Comparison of ENCODE assay signal across 8 mouse cellular contexts in genomic region chr9:75683426-75684191, GRCm38 (mm10). TPM values are rescaled to one million over a fixed set of nuclear protein-coding genes. Genes with fewer than 3 reads are reported as not detected.
A peak's percentile ranks its signal among the peaks of the same experiment; 100 is the strongest.
DNase-seq lines count a peak whose midpoint lies in the region; ATAC-seq and TF ChIP-seq lines count a peak whose summit lies in the region.
"Had no signal": no experiment of that assay in that cellular context is flagged by ENCODE, and none has a peak within 500 bp of the region (broad histone marks: within the 10 kb centered on the region; RNA-seq: fewer than 3 reads in every experiment).

Scg3 (minus strand) TSS chr9:75684056.

- no peak within 1 kb of the TSS for H3K27ac ChIP-seq in embryonic facial prominence, embryonic 13.5 days
- no peak within 1 kb of the TSS for H3K27ac ChIP-seq in heart, embryonic 11.5 days (ENCODE audit: low read depth, low read length)
- H3K27ac ChIP-seq in kidney, embryonic 14.5 days (ENCODE audit: low read depth, low read length), result no peak within 1 kb of the TSS
- no peak within 1 kb of the TSS for H3K27ac ChIP-seq in limb, embryonic 12.5 days
- peak within 1 kb of the TSS; percentile 91 for H3K27ac ChIP-seq in midbrain, postnatal 0 days (ENCODE audit: low read depth, low read length)
- H3K27ac ChIP-seq: macrophage had no signal

- no peaks in the 10 kb centered on the region for H3K36me3 ChIP-seq in embryonic facial prominence, embryonic 13.5 days
- H3K36me3 ChIP-seq in heart, embryonic 11.5 days (ENCODE audit: control insufficient read depth, insufficient read depth, low read length), result no peaks in the 10 kb centered on the region
- H3K36me3 ChIP-seq in kidney, embryonic 14.5 days (ENCODE audit: control insufficient read depth, insufficient read depth, low read length), result no peaks in the 10 kb centered on the region
- H3K36me3 ChIP-seq in limb, embryonic 12.5 days, result no peaks in the 10 kb centered on the region
- peaks cover 7% of the 10 kb centered on the region; the same call in 1 of the 2 replicates for H3K36me3 ChIP-seq in midbrain, postnatal 0 days (ENCODE audit: insufficient read depth, low read length)

- H3K4me3 ChIP-seq in embryonic facial prominence, embryonic 13.5 days, result peak within 1 kb of the TSS; percentile 34
- H3K4me3 ChIP-seq in heart, embryonic 11.5 days (ENCODE audit: low read depth, low read length), result peak within 1 kb of the TSS; percentile 34
- peak within 1 kb of the TSS; percentile 21 for H3K4me3 ChIP-seq in kidney, embryonic 14.5 days (ENCODE audit: low read length)
- peak within 1 kb of the TSS; percentile 29 for H3K4me3 ChIP-seq in limb, embryonic 12.5 days (replicated peaks)
- peak within 1 kb of the TSS; percentile 78 for H3K4me3 ChIP-seq in midbrain, postnatal 0 days (ENCODE audit: low read depth, low read length)

- 7% methylated on average over 42 of the region's 42 CpGs for WGBS in embryonic facial prominence, embryonic 13.5 days
- WGBS in heart, embryonic 11.5 days (ENCODE audit: insufficient replicate concordance), result 9% methylated on average over 42 of the region's 42 CpGs
- 7% methylated on average over 42 of the region's 42 CpGs for WGBS in kidney, embryonic 14.5 days
- WGBS in limb, embryonic 12.5 days, result 10% methylated on average over 42 of the region's 42 CpGs
- WGBS in midbrain, postnatal 0 days, result 4% methylated on average over 42 of the region's 42 CpGs

- peaks cover 5% of the 10 kb centered on the region; the same call in 1 of the 2 replicates for H3K27me3 ChIP-seq in embryonic facial prominence, embryonic 13.5 days
- H3K27me3 ChIP-seq in heart, embryonic 11.5 days (ENCODE audit: control insufficient read depth, insufficient read depth, low read length), result peaks cover 3% of the 10 kb centered on the region; the same call in 1 of the 2 replicates
- H3K27me3 ChIP-seq in kidney, embryonic 14.5 days (ENCODE audit: control insufficient read depth, insufficient read depth, low read length), result no peaks in the 10 kb centered on the region
- no peaks in the 10 kb centered on the region; the same call in 1 of the 2 replicates for H3K27me3 ChIP-seq in limb, embryonic 12.5 days
- no peaks in the 10 kb centered on the region for H3K27me3 ChIP-seq in midbrain, postnatal 0 days (ENCODE audit: insufficient read depth, low read length)

- peak; percentile 89 for DNase-seq in brain, embryonic 18.5 days (ENCODE audit: low read depth, low spot score)
- DNase-seq in midbrain, postnatal 0 days (ENCODE audit: low spot score), result peak; percentile 97
- DNase-seq in telencephalon, adult 2 months (ENCODE audit: low read depth, low spot score), result peak; percentile 94

- ATAC-seq in embryonic facial prominence, embryonic 13.5 days (ENCODE audit: insufficient number of reproducible peaks, insufficient read depth, low FRiP score, low TSS enrichment, low read depth), result peak; percentile 91; the same call in 1 of the 2 replicates
- peak; percentile 65; the same call in 1 of the 2 replicates for ATAC-seq in heart, embryonic 11.5 days (replicated peaks; ENCODE audit: insufficient number of reproducible peaks, low FRiP score, low TSS enrichment)
- ATAC-seq in kidney, embryonic 14.5 days (ENCODE audit: low FRiP score, low TSS enrichment), result peak; percentile 97
- peak; percentile 86 for ATAC-seq in limb, embryonic 12.5 days (ENCODE audit: insufficient number of reproducible peaks, insufficient read depth, low FRiP score, low TSS enrichment, low read depth)
- peak; percentile 99 for ATAC-seq in midbrain, postnatal 0 days (ENCODE audit: low FRiP score)

- no peaks in the 10 kb centered on the region for H3K9me3 ChIP-seq in embryonic facial prominence, embryonic 13.5 days
- no peaks in the 10 kb centered on the region for H3K9me3 ChIP-seq in heart, embryonic 11.5 days (replicated peaks; ENCODE audit: control insufficient read depth, low read length)
- no peaks in the 10 kb centered on the region for H3K9me3 ChIP-seq in kidney, embryonic 14.5 days (ENCODE audit: control insufficient read depth, low read length)
- no peaks in the 10 kb centered on the region for H3K9me3 ChIP-seq in limb, embryonic 12.5 days
- H3K9me3 ChIP-seq in midbrain, postnatal 0 days (ENCODE audit: low read length), result no peaks in the 10 kb centered on the region

- peak within 1 kb of the TSS; percentile 66 for H3K4me2 ChIP-seq in embryonic facial prominence, embryonic 13.5 days
- H3K4me2 ChIP-seq in heart, embryonic 11.5 days, result peak within 1 kb of the TSS; percentile 63
- peak within 1 kb of the TSS; percentile 46 for H3K4me2 ChIP-seq in kidney, embryonic 14.5 days (replicated peaks; ENCODE audit: low read depth, low read length)
- peak within 1 kb of the TSS; percentile 57 for H3K4me2 ChIP-seq in limb, embryonic 12.5 days
- H3K4me2 ChIP-seq in midbrain, postnatal 0 days (ENCODE audit: low read depth, low read length, poor library complexity, severe bottlenecking), result peak within 1 kb of the TSS; percentile 54

- no peak for TF ChIP-seq CTCF in midbrain, postnatal 0 days (IDR thresholded peaks at IDR 0.05)

- peaks cover 7% of the 10 kb centered on the region for H3K4me1 ChIP-seq in embryonic facial prominence, embryonic 13.5 days
- H3K4me1 ChIP-seq in heart, embryonic 11.5 days (ENCODE audit: control insufficient read depth, insufficient read depth, low read length), result no peaks in the 10 kb centered on the region
- no peaks in the 10 kb centered on the region for H3K4me1 ChIP-seq in kidney, embryonic 14.5 days (ENCODE audit: control insufficient read depth, insufficient read depth, low read length)
- H3K4me1 ChIP-seq in limb, embryonic 12.5 days (replicated peaks), result peaks cover 6% of the 10 kb centered on the region; the same call in 1 of the 2 replicates
- peaks cover 2% of the 10 kb centered on the region; the same call in 1 of the 2 replicates for H3K4me1 ChIP-seq in midbrain, postnatal 0 days (ENCODE audit: insufficient read depth, low read length)

- H3K9ac ChIP-seq in embryonic facial prominence, embryonic 13.5 days, result no peak within 1 kb of the TSS
- H3K9ac ChIP-seq in heart, embryonic 11.5 days (ENCODE audit: low read depth, low read length), result no peak within 1 kb of the TSS
- no peak within 1 kb of the TSS for H3K9ac ChIP-seq in kidney, embryonic 14.5 days (ENCODE audit: low read depth, low read length)
- no peak within 1 kb of the TSS for H3K9ac ChIP-seq in limb, embryonic 12.5 days (replicated peaks)
- H3K9ac ChIP-seq in midbrain, postnatal 0 days (replicated peaks; ENCODE audit: low read length, poor library complexity, severe bottlenecking), result peak within 1 kb of the TSS; percentile 86

RNA-seq across cellular contexts. Expression of gene Scg3, which starts in this region (rescaled TPM):
- polyA plus RNA-seq in embryonic facial prominence, embryonic 13.5 days (2015; fragmentation: Nextera tagmentation; extraction: Ambion mirVana), result 1.8 and 2.2 TPM in 2 replicates
- 0.30 and 0.33 TPM in 2 replicates for polyA plus RNA-seq in heart, embryonic 11.5 days (2014; fragmentation: Nextera tagmentation; extraction: Ambion mirVana)
- polyA plus RNA-seq in kidney, embryonic 14.5 days (2014; fragmentation: Nextera tagmentation; extraction: Ambion mirVana), result 0.26 and 0.35 TPM in 2 replicates
- polyA plus RNA-seq in limb, embryonic 12.5 days (2016; fragmentation: Nextera tagmentation; extraction: Ambion mirVana), result 0.13 and 0.78 TPM in 2 replicates
- total RNA-seq in midbrain, postnatal 0 days (2014; rRNA removed), result 115 and 126 TPM in 2 replicates
- polyA plus RNA-seq in midbrain, postnatal 0 days (2015; fragmentation: Nextera tagmentation; extraction: Ambion mirVana), result 125 and 139 TPM in 2 replicates
- polyA plus RNA-seq: macrophage had no signal

Comparison
In these comparisons a context has a peak if more than half of its experiments do, and no peak if none do; other contexts are left out.
1. RNA of gene Scg3 (polyA plus RNA-seq): 125 to 139 TPM in midbrain, postnatal 0 days; 1.8 to 2.2 TPM in embryonic facial prominence, embryonic 13.5 days, 0.13 to 0.78 TPM in limb, embryonic 12.5 days, 0.26 to 0.35 TPM in kidney, embryonic 14.5 days and 0.30 to 0.33 TPM in heart, embryonic 11.5 days; every median in the first group is over 10 times any median in the second.
2. Peak in ATAC-seq, H3K4me3 ChIP-seq and H3K4me2 ChIP-seq in heart, embryonic 11.5 days; RNA of the gene not detected or under 1 TPM.
3. Peak in ATAC-seq, H3K4me3 ChIP-seq and H3K4me2 ChIP-seq in kidney, embryonic 14.5 days; RNA of the gene not detected or under 1 TPM.
4. Peak in ATAC-seq, H3K4me3 ChIP-seq and H3K4me2 ChIP-seq in limb, embryonic 12.5 days; RNA of the gene not detected or under 1 TPM.
5. H3K4me3 ChIP-seq: peak in every context shown above with its lines; median percentile 78 in midbrain, postnatal 0 days; 34 in embryonic facial prominence, embryonic 13.5 days; 34 in heart, embryonic 11.5 days; 29 in limb, embryonic 12.5 days; 21 in kidney, embryonic 14.5 days.
6. Peak in every context shown above with its lines, with median percentiles within 50 percentile points of each other: DNase-seq, ATAC-seq and H3K4me2 ChIP-seq.